Mouse (Mus musculus) ES-E14 (cell line): Measurements from ENCODE around the gene Flot2.

Experiments
- CHD2 ChIP-seq: IDR thresholded peaks from 2 replicates; pipeline ENCODE4 v1.6.1; 2014; ENCODE audit warnings: mild to moderate bottlenecking, low read depth, low read length, inconsistent platforms
- HCFC1 ChIP-seq: IDR thresholded peaks from 2 replicates; pipeline ENCODE4 v1.6.1; 2012; ENCODE audit warnings: low read length, inconsistent platforms, borderline replicate concordance; ENCODE audit not compliant: insufficient read depth
- MAFK ChIP-seq: IDR thresholded peaks from 2 replicates; pipeline ENCODE4 v1.6.1; 2014; ENCODE audit warnings: mild to moderate bottlenecking, low read depth, low read length, inconsistent platforms; ENCODE audit not compliant: insufficient read depth
- ZC3H11A ChIP-seq: IDR thresholded peaks from 2 replicates; pipeline ENCODE4 v1.6.1; 2012; ENCODE audit warnings: low read depth, mild to moderate bottlenecking, inconsistent platforms, low read length, borderline replicate concordance
- ZNF384 ChIP-seq: IDR thresholded peaks from 2 replicates; pipeline ENCODE4 v1.6.1; 2012; ENCODE audit warnings: low read depth, low read length, inconsistent platforms

DNA sequence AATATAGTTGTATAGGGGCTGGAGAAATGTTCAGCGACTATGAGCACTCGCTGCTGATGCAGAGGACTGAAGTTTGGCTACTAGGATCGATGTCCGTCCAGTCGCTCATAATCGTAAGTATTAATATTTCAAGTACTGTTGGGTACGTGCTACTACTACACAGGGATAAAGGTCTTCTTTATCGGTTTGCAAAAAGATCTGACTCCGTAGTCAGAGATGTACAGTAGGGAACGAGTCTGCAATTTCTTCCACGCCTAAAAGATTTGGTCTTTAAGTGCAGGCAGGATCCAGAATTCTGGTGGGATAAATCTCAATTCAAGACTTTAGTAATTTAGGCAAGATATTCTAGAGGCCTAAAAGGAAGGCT is 56.4 kb downstream of the Flot2 start:
- TF ChIP-seq ZC3H11A (no peak), MAFK (no peak), ZNF384 (no peak), CHD2 (no peak), HCFC1 (no peak)
